Mouse (Mus musculus) T-helper 1 cell (primary cell): ENCODE measurements at regions not wholly inside any gene's neighbourhood (a gene's known extent, or its start where the extent isn't known, plus 50 kb on each side); places are given as distances from the start of the nearest gene placed in this dataset.

ENCODE experiments used
- in situ Hi-C: fragments of 300-600 bp; cut with MboI, MseI; formaldehyde crosslinking; loops from one replicate; pipeline ENCODE4 v1.15.1; 2025; ENCODE audit warnings: high pct_unique_total_duplicates

DNA sequence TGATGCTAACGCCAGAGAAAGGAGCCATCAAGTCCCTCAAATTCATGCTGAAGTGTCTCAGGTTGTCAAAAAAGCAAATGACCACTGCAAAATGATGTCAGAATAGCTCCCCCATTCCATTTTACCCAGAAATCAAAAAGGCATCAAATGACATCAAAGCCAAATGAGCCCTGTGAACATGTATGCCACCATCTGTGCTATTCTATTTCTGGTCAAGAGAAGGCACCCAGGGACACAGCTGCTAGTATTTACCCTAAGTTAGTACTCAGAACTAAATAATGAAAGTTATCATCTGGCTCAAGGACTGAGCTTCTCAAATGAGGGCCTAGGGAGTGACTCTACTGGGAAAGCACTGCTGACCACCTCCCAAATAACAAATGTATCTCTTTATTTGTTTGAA is 191.1 kb upstream of the Ahr start:
- in situ Hi-C loops = no loop called here

- in situ Hi-C loops = no loop called here
These were observed 189.3 kb upstream of the Ahr start for GRCm38 (mm10) chr12:35724132-35724531.

GRCm38 (mm10) chr12:35712671-35713070 is 177.8 kb upstream of the Ahr start:
- in situ Hi-C loops = no loop called here

DNA sequence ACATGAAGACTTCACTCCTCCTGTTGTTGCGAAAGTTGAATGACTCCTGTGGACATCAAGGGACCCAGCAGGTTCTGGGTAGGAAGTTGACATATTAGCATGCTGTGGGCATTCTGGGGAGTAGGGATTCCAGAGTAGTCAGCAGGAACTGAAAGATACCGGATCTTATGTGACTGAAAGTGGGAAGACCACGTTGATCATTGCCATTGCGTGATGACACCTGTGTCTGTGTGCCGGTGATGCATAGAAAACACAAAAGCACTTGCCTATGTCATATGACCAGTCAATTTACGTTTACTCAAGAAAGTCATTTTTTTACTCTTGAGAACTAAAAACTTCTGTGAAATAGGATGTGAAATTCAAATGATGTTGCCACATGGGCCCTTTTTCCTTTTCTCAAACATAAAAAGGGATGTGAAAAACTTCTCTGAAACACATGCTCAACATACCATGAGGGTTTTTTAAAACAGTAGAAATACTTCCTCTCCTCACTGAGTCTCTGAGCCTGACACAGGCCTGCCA is 176.8 kb upstream of the Ahr start:
- in situ Hi-C loops = no loop called here

- in situ Hi-C loops = no loop called here
These were observed 175.5 kb upstream of the Ahr start for GRCm38 (mm10) chr12:35710323-35710722.

DNA sequence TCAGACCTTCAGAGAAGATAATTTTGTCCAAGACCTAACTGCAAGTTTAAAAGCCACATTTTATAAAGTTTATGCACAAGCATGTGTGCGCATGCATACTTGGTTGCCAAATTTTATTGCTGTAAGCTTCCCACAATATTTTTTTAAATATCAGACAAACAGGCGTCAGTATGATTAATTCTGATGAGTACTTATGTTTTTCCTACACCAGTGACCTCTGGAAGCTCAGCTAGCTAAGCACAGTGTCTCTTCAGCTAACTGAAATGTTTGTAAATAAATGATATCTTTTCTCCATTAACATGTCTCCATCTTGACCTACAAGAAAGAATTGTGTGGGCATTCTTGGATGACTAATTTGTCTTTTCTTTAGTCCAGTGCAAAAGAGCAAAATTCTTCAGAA is 168.6 kb upstream of the Ahr start:
- in situ Hi-C loops = no loop called here

GRCm38 (mm10) chr12:35702674-35703073 is 167.8 kb upstream of the Ahr start:
- in situ Hi-C loops = no loop called here

- in situ Hi-C loops = no loop called here
These were observed 159.4 kb upstream of the Ahr start for GRCm38 (mm10) chr12:35694253-35694652.

- in situ Hi-C loops = no loop called here
These were observed 156.1 kb upstream of the Ahr start for GRCm38 (mm10) chr12:35690914-35691313.

GRCm38 (mm10) chr12:35686231-35686630 is 151.4 kb upstream of the Ahr start:
- in situ Hi-C loops = loop anchor here (10.0 kb wide), 1 partner anchor 121 kb away; no protein-coding TSS in a partner anchor

DNA sequence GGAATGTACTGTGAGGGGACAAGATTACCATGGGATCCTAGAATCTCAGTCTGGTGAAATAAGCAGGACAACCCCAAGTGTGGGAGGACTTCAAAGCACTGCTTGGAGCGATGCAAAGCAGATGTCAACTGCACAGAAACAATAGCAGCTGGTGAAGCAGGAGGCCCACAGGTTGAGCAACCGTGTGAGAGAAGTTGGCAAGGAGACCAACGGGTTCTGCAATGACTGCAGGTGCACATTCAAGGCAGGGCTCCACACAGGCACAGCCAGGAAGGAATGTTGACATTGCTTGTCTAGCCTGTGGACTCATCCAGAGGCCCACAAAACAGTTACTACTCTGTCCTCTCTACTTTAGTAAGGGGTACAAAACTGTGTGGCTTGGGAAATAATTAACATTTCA is 150.4 kb upstream of the Ahr start:
- in situ Hi-C loops = loop anchor here (10.0 kb wide), 1 partner anchor 120 kb away; no protein-coding TSS in a partner anchor

- in situ Hi-C loops = loop anchor here (10.0 kb wide), 1 partner anchor 117 kb away; no protein-coding TSS in a partner anchor
These were observed 147.1 kb upstream of the Ahr start for GRCm38 (mm10) chr12:35681864-35682449.

GRCm38 (mm10) chr12:35679903-35680302 is 145.1 kb upstream of the Ahr start:
- in situ Hi-C loops = loop anchor here (10.0 kb wide), 1 partner anchor 115 kb away; no protein-coding TSS in a partner anchor

DNA sequence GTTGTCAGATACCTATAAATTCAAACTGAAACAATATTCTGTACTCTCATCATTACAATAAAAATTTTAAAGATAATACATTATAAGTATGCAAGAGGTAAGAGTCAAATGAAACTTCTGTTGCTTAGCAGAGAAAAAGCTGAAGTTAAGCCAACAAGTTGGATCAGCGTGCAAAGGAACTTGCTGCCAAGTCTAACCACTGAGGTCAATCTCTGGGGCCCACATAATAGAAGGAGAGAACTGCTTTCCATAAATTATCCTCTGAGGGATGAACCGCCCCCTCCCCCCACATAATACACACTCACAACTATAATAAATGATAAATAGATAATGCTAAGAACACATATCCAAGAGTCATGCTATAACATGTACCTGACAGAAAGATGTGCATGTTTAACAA is 144.2 kb upstream of the Ahr start:
- in situ Hi-C loops = no loop called here

- in situ Hi-C loops = no loop called here
These were observed 139.6 kb upstream of the Ahr start for GRCm38 (mm10) chr12:35674487-35674886.

GRCm38 (mm10) chr12:35670980-35671379 is 136.1 kb upstream of the Ahr start:
- in situ Hi-C loops = no loop called here

DNA sequence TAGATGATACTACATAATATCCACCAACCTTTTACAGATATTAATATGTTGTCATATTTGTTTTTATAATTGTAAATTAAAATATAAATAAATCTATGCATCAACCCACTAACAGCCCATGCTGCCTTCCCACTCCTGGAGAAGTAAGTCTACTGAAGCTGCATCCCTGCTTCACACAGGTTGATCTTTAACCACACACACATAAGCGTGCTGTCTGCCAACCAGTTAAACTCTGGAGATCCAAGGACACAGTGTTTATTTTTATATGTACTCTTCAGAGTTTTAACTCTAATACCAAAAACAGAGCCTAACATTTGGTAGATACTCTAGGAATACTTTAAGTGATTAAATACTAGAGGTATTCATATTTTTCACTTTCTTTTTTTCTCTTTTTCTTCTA is 133.9 kb upstream of the Ahr start:
- in situ Hi-C loops = loop anchor here (5.0 kb wide), 1 partner anchor 136 kb away; no protein-coding TSS in a partner anchor

GRCm38 (mm10) chr12:35667705-35668104 is 132.9 kb upstream of the Ahr start:
- in situ Hi-C loops = loop anchor here (5.0 kb wide), 1 partner anchor 135 kb away; no protein-coding TSS in a partner anchor

GRCm38 (mm10) chr12:35667218-35667617 is 132.4 kb upstream of the Ahr start:
- in situ Hi-C loops = loop anchor here (5.0 kb wide), 1 partner anchor 135 kb away; no protein-coding TSS in a partner anchor

DNA sequence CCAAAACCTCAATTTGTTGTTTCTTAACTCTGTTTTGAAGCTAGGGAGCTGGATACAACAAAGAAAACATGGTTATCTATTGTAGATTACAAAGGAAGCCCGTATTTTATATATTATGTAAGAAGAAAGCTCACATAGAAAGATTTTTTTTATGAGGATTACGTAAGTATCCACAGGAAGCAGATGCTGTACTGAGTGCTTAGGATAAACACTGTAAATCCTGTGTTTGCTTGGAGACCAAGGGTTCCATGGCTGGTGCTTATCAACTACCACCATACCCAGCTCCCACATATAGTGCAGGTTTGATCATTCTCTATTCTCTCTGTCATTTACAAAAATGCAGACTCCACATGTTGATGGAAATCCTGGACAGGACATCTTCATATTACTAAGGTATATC is 131.2 kb upstream of the Ahr start:
- in situ Hi-C loops = loop anchor here (5.0 kb wide), 1 partner anchor 134 kb away; no protein-coding TSS in a partner anchor

GRCm38 (mm10) chr12:35663062-35663461 is 128.2 kb upstream of the Ahr start:
- in situ Hi-C loops = no loop called here

- in situ Hi-C loops = no loop called here
These were observed 121.7 kb upstream of the Ahr start for GRCm38 (mm10) chr12:35656563-35656962.

DNA sequence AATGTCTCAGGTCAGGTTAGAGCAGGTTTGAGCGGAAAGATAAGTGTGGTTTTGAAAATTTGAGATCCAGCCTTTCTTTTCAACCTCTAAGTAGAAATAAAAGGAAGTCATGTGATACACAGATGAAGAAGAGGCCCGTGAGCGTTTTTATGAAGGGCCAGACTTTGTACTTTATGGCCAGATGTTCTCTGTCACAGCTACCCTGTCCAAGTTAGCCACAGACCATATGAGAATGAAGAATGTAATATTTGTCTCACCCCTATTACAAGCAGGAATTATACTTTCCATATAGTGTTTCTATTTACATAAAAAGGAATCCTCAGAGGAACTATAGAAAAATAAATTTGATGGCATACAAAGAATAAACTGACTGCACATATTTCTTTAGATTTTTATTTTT is 114.9 kb upstream of the Ahr start:
- in situ Hi-C loops = no loop called here
